Mouse (Mus musculus) urinary bladder, postnatal 36 days (tissue): ENCODE data around the gene Ncaph2.

Experiments
- DNase-seq, 2 experiments: peaks; one replicate each; pipeline ENCODE4 v3.0.0; 2022; ENCODE audit warnings: low spot score in 2 of 2, mixed read lengths in 1 of 2

The Ncaph2 gene

DNA sequence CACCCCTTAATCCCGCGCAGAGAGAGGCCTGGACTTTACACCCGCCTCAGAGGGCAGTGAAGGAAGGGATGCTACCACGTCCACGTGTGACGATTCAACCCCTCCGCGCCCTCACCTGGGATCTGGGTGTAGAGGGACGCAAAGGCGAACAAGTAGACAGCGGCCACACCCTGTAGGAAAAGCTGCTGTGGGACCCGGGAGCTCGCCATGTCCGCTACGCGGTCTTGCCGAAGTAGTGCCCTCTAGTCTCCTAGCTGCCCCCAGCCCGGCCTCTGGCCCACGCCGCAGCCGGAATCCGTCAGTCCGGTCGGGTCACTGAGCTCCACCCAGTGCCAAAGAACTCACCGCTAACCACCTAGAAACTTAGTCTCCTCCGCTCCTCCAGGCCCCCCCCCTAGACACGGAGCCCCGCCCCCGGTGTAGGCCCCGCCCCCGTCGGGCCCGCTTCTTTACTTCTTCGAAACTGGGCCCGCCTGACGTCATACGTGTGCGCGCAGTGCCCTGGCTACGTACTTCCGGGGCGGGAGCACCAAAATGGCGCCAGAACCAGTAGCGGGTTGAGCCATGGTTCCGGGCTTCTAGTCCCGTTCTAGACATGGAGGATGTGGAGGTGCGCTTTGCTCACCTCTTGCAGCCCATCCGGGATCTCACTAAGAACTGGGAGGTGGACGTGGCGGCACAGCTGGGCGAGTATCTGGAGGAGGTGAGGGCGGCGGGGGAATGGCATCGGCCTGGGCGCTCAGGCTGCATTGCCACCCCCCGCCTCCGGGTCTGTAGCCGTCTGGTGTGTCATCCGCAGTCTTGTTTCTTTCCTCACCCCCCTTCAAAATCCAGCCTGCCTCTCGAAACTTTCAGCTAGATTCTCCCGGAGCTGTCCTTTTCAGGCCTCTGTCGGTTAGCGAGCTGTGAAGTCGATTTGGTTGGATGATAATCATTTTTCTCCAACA lies at the start of gene Ncaph2, which contains the start of gene Lmf2:
Gene Ncaph2, plus strand, starts transcription at position 479 of the 947 bp plus-strand sequence.
Gene Lmf2, minus strand, starts transcription at position 419 of the 947 bp plus-strand sequence.
- peak; percentile 92 to 95 for DNase-seq

- DNase-seq = no peak
Measured at GRCm38 (mm10) chr15:89305966-89306365, 49.6 kb upstream of the Ncaph2 start.

DNA sequence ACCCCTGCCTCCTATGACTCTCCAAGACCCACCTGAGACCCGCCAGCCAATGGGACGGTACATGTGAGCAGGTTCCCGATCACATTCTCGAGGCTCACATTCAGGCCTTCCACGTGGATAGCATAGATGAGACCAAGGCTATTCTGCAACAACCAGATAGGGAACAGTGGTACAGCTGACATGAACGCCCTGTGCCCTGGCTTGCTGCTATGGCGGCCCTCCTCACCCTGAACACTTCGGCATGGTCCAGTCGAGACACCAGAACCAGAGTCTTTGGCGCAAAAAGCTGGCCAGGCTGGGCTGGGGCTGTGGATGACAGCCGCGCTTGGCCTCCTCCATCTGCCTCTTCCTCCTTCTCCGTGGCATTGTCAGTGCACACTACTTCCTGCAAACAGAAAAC lies 48.1 kb upstream of the Ncaph2 start:
- no peak for DNase-seq

DNA sequence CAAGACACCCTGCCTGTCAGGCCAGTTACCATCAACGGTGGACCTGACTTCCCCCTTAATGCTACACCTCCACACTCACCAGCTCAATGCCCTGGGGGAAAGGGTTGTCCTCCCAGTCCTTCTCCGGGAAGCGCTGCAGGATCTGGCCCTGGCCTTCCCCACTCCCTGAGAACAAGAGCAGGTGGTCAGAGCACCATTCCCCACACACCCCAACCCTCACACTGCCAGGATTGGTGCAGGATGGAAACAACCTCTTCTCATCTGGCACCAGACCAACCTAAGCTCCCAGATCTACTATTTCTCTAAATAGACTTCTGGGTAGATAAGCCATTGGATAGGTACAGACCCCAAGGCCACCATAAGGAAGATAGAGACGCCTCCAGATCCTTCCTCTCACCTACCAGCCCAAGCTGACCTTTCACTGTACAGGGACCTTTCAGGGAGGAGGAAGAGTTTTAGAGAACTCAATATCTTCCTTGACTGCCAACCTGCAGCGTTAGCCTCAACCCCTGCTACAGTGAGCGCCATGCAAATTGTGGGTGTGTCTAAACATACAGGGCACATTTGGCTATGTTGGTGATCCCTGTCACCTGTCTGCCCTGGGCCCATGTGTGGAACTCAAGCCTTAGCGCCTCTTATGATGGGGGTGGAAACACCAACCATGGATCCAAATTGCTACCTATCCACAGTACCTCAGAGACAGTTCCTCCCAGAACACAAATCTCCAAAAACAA lies 46.9 kb upstream of the Ncaph2 start:
- DNase-seq = no peak

- no peak for DNase-seq
Measured at GRCm38 (mm10) chr15:89309962-89310498, 45.5 kb upstream of the Ncaph2 start.

DNA sequence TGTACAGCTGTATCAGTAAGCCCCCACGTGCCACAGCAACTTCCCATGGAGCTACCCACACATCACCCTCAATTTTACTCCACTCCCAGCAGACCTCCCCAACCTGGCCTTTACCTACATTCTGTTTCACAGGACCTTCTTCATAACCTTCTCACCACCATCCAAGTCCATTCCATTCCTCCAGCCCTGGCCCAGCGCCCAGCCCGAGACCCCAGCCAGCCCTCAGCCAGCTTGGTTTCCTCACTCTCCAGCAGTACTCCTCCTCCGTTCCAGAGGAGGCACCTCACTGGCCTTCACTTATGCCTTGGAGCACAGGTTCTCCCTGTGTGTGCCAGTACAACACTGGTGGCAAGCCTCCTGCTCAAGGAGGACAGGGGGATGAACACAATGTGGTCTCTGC lies 42.2 kb upstream of the Ncaph2 start:
- no peak for DNase-seq

DNA sequence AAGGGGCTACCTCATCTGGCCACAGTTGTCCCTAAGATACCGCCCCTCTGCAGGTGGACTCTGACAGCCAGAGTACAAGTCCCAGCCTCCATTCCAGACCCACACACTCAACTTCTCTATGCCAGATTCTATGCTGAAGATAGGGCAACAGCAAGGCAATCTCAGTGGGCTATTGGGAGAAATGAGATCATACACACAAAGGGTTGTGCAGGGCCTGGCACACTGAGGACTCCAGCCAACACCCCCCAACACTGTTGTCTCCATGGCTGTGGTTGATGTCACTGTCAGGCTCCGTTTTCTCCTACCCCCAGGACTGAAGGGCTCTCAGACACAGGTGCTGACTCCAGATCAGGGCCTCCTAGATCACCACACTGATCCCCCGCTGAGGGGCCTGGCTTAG lies 41.4 kb upstream of the Ncaph2 start:
- no peak for DNase-seq

DNA sequence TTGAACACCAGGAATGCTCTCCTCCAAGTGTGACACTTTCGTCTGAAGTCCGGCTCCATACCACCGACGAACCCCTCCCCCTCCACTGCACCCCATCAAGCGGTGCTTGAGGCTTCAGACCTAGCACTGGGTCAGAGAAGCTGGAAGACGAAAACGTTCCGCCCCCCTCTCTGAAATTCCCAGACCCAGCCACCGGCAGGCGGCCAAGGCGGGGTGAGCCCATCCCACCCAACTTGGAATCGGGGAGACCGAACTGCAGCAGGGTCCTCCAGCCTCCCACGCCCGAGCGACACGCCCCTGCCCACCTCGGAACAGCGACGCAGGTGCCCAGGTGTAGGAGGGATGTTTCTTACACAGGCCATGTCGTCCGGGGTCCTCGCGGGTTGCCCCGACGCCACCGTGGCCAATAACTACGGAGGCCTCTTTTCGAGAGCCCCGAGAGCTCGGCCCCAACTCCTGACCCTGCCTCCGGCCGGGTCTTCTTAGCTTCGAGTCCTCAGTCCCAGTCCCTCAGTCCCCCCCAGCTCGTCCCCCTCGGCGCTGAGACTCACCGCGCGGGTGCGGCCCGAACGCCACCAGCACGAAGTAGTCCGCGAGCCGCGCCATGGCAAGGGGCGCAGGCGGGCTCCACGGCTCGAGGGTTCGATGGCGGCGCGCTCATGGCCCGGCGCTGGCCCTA lies 40.9 kb upstream of the Ncaph2 start:
- no peak for DNase-seq

- DNase-seq = peak; percentile 97 to 99
Measured at GRCm38 (mm10) chr15:89315190-89315731, 40.3 kb upstream of the Ncaph2 start, which contains the start of gene Sbf1. Sbf1 (minus strand) TSS chr15:89315311.

DNA sequence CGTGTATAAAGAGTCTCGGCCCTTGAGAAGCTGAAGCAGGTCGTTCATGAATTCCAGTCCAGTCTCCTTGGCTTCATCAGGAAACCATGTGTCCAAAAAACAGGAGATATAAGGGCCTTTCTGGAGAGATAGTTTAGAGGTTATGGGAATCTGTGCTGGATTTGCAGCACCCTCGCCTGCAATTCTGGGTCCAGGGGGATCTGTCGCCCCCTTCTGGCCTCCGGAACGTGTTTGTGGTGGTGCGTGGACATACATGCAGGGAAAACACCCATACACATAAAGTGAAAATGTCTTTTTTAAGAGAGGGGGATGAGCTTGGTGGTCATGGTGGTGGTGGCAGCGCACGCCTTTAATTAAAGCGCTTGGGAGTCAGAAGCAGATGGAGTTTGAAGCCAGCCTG lies 39.4 kb upstream of the Ncaph2 start:
- no peak for DNase-seq

DNA sequence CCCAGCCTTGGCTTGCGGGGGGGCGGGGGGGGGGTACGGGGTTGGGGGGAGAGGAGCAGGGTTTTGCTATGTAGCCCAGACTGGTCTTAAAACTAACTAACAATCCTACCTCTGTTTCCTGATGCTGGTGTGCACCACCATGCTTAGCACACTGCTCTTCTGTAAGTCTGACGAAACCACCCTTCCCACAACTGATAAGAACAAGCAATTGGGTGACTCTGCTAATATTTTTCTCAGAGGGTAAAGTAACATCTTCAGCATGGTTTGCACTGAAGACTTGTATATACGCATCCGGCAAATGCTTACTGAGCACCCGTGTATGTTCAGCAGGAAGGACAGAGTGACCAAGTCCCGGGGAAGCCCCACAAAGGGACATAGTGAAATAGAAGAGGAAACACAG lies 34.3 kb upstream of the Ncaph2 start:
- DNase-seq = no peak

- DNase-seq = no peak
Measured at GRCm38 (mm10) chr15:89322670-89323522, 32.6 kb upstream of the Ncaph2 start, which contains the start of gene Adm2. Adm2 (plus strand) TSS chr15:89322720.

DNA sequence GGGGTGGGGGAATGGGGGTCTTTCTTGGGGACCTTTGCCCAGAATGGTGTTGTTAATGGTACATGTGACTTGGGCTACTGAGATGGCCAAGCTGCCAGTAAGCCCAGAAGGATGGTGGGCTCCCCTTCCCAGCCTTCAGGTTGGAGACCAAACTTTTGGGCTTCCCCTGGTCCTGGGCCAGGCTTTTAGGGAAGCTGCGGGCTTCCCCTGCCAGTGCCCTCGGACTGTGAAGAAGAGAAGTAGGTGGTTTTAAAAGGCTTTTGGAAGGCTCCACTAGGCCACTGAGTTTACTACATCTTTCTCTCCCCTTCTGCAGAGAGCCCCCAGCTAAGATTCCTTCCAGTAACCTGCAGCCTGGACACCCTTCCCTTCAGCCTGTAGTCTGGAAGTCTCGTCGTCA lies 31.9 kb upstream of the Ncaph2 start:
- no peak for DNase-seq

- no peak for DNase-seq
Measured at GRCm38 (mm10) chr15:89326441-89326840, 29.1 kb upstream of the Ncaph2 start.

DNA sequence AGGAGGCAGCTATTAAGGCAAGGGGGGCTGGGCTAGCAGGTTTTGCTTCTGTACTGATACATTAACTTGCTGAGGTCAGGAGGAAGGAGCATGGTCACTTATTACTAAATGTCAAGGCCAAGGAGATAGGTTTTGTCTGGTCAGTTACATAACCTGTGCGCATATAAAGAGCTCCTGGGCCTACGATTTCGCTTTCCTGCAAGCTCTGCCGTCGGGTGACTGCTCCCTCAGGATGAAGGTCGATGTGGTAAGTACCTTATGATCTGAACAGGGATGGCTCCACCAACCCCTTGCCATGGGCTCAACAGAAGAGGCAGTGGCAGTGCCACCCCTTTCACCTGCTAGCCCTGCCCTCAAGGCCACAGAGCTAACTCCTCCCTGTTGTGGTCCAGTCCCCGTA lies 21.2 kb upstream of the Ncaph2 start, which contains the start of gene Miox:
Gene Miox, plus strand, starts transcription at position 128 of the 400 bp plus-strand sequence.
- DNase-seq = no peak

DNA sequence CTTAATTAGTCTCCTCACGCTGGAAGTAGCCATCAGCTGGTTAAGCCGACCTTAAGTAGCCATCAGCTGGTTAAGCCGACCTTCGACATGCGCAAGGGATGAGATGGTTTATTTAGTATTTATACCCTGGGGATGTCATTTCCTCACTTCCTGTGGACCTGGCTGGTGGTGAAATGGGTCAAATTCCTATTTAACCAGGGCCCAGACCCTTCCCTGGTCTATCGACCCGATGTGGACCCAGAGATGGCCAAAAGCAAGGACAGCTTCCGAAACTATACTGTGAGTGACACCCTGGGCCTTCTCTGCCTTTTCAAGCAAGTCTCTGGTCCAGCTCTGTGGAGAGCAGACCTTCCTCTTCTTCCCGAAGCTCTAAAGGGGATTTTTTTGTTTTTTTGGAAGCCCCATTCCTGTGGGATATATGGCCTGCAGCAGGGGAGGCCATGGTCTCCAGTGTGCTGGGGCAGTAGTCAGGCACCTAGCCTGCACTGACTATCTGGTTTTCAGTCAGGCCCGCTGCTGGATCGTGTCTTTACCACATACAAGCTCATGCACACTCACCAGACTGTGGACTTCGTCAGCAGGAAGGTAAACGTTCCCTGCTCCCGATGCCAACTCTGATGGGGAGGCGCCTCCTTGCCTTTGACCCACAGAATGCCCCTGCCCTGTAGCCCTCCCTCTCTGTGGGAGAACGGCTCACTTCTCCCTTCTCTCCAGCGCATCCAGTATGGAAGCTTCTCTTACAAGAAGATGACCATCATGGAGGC lies 20.6 kb upstream of the Ncaph2 start:
- no peak for DNase-seq

DNA sequence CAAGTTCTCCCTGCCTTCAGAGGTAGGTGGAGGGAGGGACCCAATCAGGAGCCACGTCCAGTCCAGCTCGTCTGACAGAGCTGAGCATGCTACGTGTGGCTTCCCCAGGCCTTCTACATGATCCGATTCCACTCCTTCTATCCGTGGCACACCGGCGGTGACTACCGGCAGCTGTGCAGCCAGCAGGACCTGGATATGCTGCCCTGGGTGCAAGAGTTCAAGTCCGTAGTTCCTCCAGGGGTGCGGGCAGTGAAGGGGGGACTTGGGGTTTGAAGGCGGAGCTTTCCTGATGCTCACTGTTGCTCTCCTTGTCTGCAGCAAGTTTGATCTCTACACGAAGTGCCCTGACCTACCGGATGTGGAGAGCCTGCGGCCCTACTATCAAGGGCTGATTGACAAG lies 19.1 kb upstream of the Ncaph2 start:
- no peak for DNase-seq

GRCm38 (mm10) chr15:89339696-89340095 lies 15.8 kb upstream of the Ncaph2 start:
- DNase-seq = no peak

GRCm38 (mm10) chr15:89340136-89340535 lies 15.4 kb upstream of the Ncaph2 start:
- no peak for DNase-seq

GRCm38 (mm10) chr15:89341678-89342077 lies 13.8 kb upstream of the Ncaph2 start:
- DNase-seq = no peak
